Mouse (Mus musculus) bone marrow macrophage, adult 2 months (primary cell): ENCODE measurements around the gene Dnah14.

Experiments used
- CTCF ChIP-seq: IDR thresholded peaks from 2 replicates; pipeline ENCODE4 v1.5.1; 2012; ENCODE audit warnings: low read depth, mild to moderate bottlenecking, low read length, moderate library complexity
- POLR2A ChIP-seq: IDR thresholded peaks from 2 replicates; pipeline ENCODE4 v1.6.1; 2012; ENCODE audit warnings: mild to moderate bottlenecking, low read depth, low read length, borderline replicate concordance

DNA sequence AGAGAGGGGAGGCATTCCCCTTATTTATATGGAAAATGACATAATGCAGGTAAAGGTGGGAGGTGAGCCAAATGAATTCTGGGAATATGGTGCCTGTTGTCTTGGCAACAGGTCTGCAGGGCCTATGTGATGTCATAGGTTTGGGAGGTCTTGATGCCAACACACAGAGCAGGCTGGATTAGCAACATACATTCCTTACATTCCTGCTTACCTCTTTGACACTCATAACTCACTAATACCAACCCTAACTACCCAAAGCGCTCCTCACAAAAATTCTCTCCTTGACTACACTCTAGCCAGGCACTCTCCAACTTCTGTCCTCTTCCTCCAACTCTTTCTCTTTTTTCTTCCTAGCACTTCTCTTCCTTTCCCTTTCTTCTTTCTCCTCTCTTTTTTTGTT is 271.9 kb downstream of the Dnah14 start:
- TF ChIP-seq CTCF (no peak), POLR2A (no peak)
